Mouse (Mus musculus): ENCODE results near the gene Unc13d.
A peak's percentile ranks its signal among the peaks of the same experiment; 100 is the strongest.

Gene Unc13d

GRCm38 (mm10) chr11:116078676-116079320 lies 1.0 kb upstream of the Unc13d start:
- no peak for DNase-seq (ENCODE audit: extremely low spot score, low read depth, low spot score)

GRCm38 (mm10) chr11:116078221-116078620 lies 460 bp upstream of the Unc13d start:
- peak; percentile 20 for DNase-seq (ENCODE audit: extremely low spot score, low read depth, low spot score)

- no peak for DNase-seq (ENCODE audit: extremely low spot score, low read depth, low spot score)
Measured at GRCm38 (mm10) chr11:116076836-116077235, 925 bp downstream of the Unc13d start.

GRCm38 (mm10) chr11:116076266-116076540 lies 1.6 kb downstream of the Unc13d start:
- no peak for DNase-seq (ENCODE audit: extremely low spot score, low read depth, low spot score)

GRCm38 (mm10) chr11:116075539-116076265 lies 2.1 kb downstream of the Unc13d start:
- DNase-seq (ENCODE audit: extremely low spot score, low read depth, low spot score): no peak

- no peak for DNase-seq (ENCODE audit: extremely low spot score, low read depth, low spot score)
Measured at GRCm38 (mm10) chr11:116074436-116074991, 3.2 kb downstream of the Unc13d start.

- no peak for DNase-seq (ENCODE audit: extremely low spot score, low read depth, low spot score)
Measured at GRCm38 (mm10) chr11:116072608-116073007, 5.2 kb downstream of the Unc13d start.

- no peak for DNase-seq (ENCODE audit: extremely low spot score, low read depth, low spot score)
Measured at GRCm38 (mm10) chr11:116071510-116071909, 6.3 kb downstream of the Unc13d start.

- DNase-seq (ENCODE audit: extremely low spot score, low read depth, low spot score): no peak
Measured at GRCm38 (mm10) chr11:116065345-116065744, 12.4 kb downstream of the Unc13d start.

- no peak for DNase-seq (ENCODE audit: extremely low spot score, low read depth, low spot score)
Measured at GRCm38 (mm10) chr11:116064187-116064867, 13.4 kb downstream of the Unc13d start.

GRCm38 (mm10) chr11:116063562-116063961 lies 14.2 kb downstream of the Unc13d start:
- DNase-seq (ENCODE audit: extremely low spot score, low read depth, low spot score): no peak

GRCm38 (mm10) chr11:116062521-116062920 lies 15.2 kb downstream of the Unc13d start:
- DNase-seq (ENCODE audit: extremely low spot score, low read depth, low spot score): no peak

- no peak for DNase-seq (ENCODE audit: extremely low spot score, low read depth, low spot score)
Measured at GRCm38 (mm10) chr11:116061641-116062415, 15.9 kb downstream of the Unc13d start.

GRCm38 (mm10) chr11:116060596-116060995 lies 17.2 kb downstream of the Unc13d start:
- DNase-seq (ENCODE audit: extremely low spot score, low read depth, low spot score): no peak

GRCm38 (mm10) chr11:116059691-116060025 lies 18.1 kb downstream of the Unc13d start:
- DNase-seq (ENCODE audit: extremely low spot score, low read depth, low spot score): no peak

GRCm38 (mm10) chr11:116058868-116059690 lies 18.7 kb downstream of the Unc13d start:
- DNase-seq (ENCODE audit: extremely low spot score, low read depth, low spot score): no peak

- no peak for DNase-seq (ENCODE audit: extremely low spot score, low read depth, low spot score)
Measured at GRCm38 (mm10) chr11:116058022-116058614, 19.6 kb downstream of the Unc13d start.

- no peak for DNase-seq (ENCODE audit: extremely low spot score, low read depth, low spot score)
Measured at GRCm38 (mm10) chr11:116057237-116057881, 20.4 kb downstream of the Unc13d start.

- no peak for DNase-seq (ENCODE audit: extremely low spot score, low read depth, low spot score)
Measured at GRCm38 (mm10) chr11:116055873-116056272, 21.9 kb downstream of the Unc13d start.

Data from hindlimb bud, embryonic 11.5 days (tissue).